Mouse (Mus musculus) kidney, adult 2 months (tissue): Measurements from ENCODE around the gene Disp2.

Source experiments
- CTCF ChIP-seq: fragments of 200-500 bp; conservative IDR thresholded peaks from 2 replicates; pipeline ENCODE4 v1.5.1; 2011; ENCODE audit warnings: low read depth, mild to moderate bottlenecking, control low read depth, low read length, moderate library complexity, mixed read lengths; ENCODE audit not compliant: insufficient read depth, insufficient read length
- POLR2A ChIP-seq: fragments of 200-500 bp; IDR thresholded peaks from one replicate; pipeline ENCODE4 v1.6.1; 2011; ENCODE audit warnings: low read depth, low read length, control low read depth

- 0 out of 2 replicates have a peak, but pooled peaks have one; percentile 5 for TF ChIP-seq CTCF
- TF ChIP-seq POLR2A, result no peak
Observed at GRCm38 (mm10) chr2:118761358-118761757, 18.2 kb upstream of the Disp2 start.
